In the genomic region with DNA sequence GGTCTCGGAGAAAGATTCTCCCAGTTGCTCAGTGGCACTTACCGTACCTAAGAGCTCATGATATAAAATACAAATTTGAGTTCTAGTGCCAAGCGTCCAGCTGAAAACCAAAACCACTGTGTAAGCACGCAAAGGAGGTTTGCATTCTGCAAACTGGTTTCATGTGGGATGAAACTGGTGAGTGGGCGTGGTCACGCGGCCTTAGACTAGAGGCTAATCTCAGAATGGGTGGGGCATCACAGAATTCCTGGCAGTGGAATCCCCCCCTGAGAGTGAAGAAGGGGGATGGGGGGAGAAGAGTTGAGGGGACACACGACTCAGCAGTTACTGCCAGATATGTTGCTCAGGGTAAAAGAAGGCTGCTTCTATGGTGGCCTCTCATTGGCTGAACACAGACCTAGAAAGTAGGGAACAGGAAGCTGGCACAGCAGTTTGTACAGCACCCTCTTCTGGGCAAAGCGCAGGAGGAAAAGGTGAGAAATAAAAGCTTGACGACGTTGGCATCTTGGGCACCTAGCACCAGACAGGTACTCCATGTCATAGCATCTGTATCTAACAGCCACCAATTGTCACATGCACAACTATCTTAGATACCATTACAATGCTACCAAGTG, we compare ENCODE assay signal across 18 mouse cellular contexts. TPM values are rescaled to one million over a fixed set of nuclear protein-coding genes. Genes with fewer than 3 reads are reported as not detected.
DNase-seq lines count a peak whose midpoint lies in the region; TF ChIP-seq lines count a peak whose summit lies in the region.
"Had no signal": no experiment of that assay in that cellular context is flagged by ENCODE, and none has a peak within 500 bp of the region (broad histone marks: within the 10 kb centered on the region; RNA-seq: fewer than 3 reads in every experiment).

No protein-coding gene starts in this region.

- intact Hi-C loops in left cerebral cortex, adult 2 months (cut with DNase I), result no loop called here

- DNase-seq in cerebellum, adult 11-12 months, result peak; percentile 15
- DNase-seq in cerebellum, postnatal 36 days, result no peak
- DNase-seq in lung, adult 18-20 months, result peak; percentile 33 to 48
- no peak for DNase-seq in lung, postnatal 25 days (ENCODE audit: low spot score)
- peak; percentile 22 for DNase-seq in NIH3T3 (ENCODE audit: low read depth)
- DNase-seq in lung, postnatal 14 days, result peak; percentile 10
- DNase-seq in gastrocnemius, adult 18-20 months (ENCODE audit: low spot score), result no peak
- DNase-seq in left cerebral cortex, adult 2 months (ENCODE audit: extremely low spot score in 1 of 2, low spot score in 2 of 2), result no peak
- DNase-seq: cerebellum, postnatal 14 days; gastrocnemius, postnatal 14 days; retina, postnatal 1 day had no signal

- no peak overlapping the region for H3K27ac ChIP-seq in left cerebral cortex, adult 2 months
- H3K27ac ChIP-seq: heart, embryonic 13.5 days; limb, embryonic 15.5 days; midbrain, embryonic 10.5 days had no signal

- TF ChIP-seq CTCF in left cerebral cortex, adult 2 months (IDR thresholded peaks at IDR 0.05), result no peak; the same call in none of the 2 replicates

- H3K4me3 ChIP-seq in left cerebral cortex, adult 2 months, result no peak overlapping the region
- H3K4me3 ChIP-seq: heart, embryonic 13.5 days; limb, embryonic 15.5 days; midbrain, embryonic 10.5 days had no signal

RNA-seq across cellular contexts. Expression of gene Denr, which starts 2.8 kb away (rescaled TPM):
- total RNA-seq in gastrocnemius, adult 18-20 months (2021), result 10 to 100 TPM; 48.6 to 59.9 TPM
- 10 to 100 TPM; 66.0 to 68.7 TPM for total RNA-seq in left cerebral cortex, adult 2 months (2021)

RNA-seq across cellular contexts. Expression of gene Gm43518, which starts 23.1 kb away (rescaled TPM):
- not detected for total RNA-seq in gastrocnemius, adult 18-20 months (2021)
- 1 to 10 TPM in 1 of 2 experiments, under 1 TPM in 1; 0.63 to 1.1 TPM for total RNA-seq in left cerebral cortex, adult 2 months (2021)
- total RNA-seq: left cerebral cortex, postnatal 14 days had no signal

RNA-seq across cellular contexts. Expression of gene Hcar1, which starts 24.3 kb away (rescaled TPM):
- total RNA-seq in gastrocnemius, adult 18-20 months (2021), result under 1 TPM; 0.21 to 0.36 TPM
- total RNA-seq in left cerebral cortex, adult 2 months (2021), result 1 to 10 TPM; 1.5 TPM
- total RNA-seq: hematopoietic stem cell, adult 5-6 weeks; neutrophil, adult 5-6 weeks had no signal

RNA-seq across cellular contexts. Expression of gene Ccdc62, which starts 26.3 kb away (rescaled TPM):
- total RNA-seq in gastrocnemius, adult 18-20 months (2021), result 1 to 10 TPM; 1.4 to 1.6 TPM
- total RNA-seq in left cerebral cortex, adult 2 months (2021), result 1 to 10 TPM; 2.9 to 4.1 TPM

RNA-seq across cellular contexts. Expression of gene Hcar2, which starts 38.9 kb away (rescaled TPM):
- not detected for total RNA-seq in gastrocnemius, adult 18-20 months (2021)
- not detected for total RNA-seq in left cerebral cortex, adult 2 months (2021)
- total RNA-seq: gastrocnemius, postnatal 14 days; layer of hippocampus, postnatal 10 days; left cerebral cortex, postnatal 14 days had no signal

Comparison
In these comparisons a context has a peak if more than half of its experiments do, and no peak if none do; other contexts are left out.
1. DNase-seq: peak in cerebellum, adult 11-12 months (single experiment), lung, adult 18-20 months (2 of 2), NIH3T3 (single experiment) and lung, postnatal 14 days (single experiment); none in cerebellum, postnatal 36 days (0 of 2), lung, postnatal 25 days (single experiment), gastrocnemius, adult 18-20 months (single experiment) and left cerebral cortex, adult 2 months (0 of 2).